Mouse (Mus musculus): ENCODE data around the gene Raf1.

- TF ChIP-seq EP300 (IDR thresholded peaks at IDR 0.05; ENCODE audit: low read depth): no peak
- TF ChIP-seq CTCF (IDR thresholded peaks at IDR 0.05; ENCODE audit: low read depth): no peak
Observed at GRCm38 (mm10) chr6:115610301-115610700, 66.1 kb downstream of the Raf1 start.

Data from liver, postnatal 0 days (tissue).